Mouse (Mus musculus) embryonic fibroblast, embryonic 13.5 days (primary cell): Measurements from ENCODE around the gene Bcdin3d.

Experiments used
- CTCF ChIP-seq: IDR thresholded peaks from 2 replicates; pipeline ENCODE4 v1.5.1; 2011; ENCODE audit warnings: mild to moderate bottlenecking, control low read depth, low read length, moderate library complexity, borderline replicate concordance; ENCODE audit not compliant: insufficient read depth
- POLR2A ChIP-seq: IDR thresholded peaks from 2 replicates; pipeline ENCODE4 v1.6.1; 2011; ENCODE audit warnings: low read depth, mild to moderate bottlenecking, control low read depth, low read length, moderate library complexity

DNA sequence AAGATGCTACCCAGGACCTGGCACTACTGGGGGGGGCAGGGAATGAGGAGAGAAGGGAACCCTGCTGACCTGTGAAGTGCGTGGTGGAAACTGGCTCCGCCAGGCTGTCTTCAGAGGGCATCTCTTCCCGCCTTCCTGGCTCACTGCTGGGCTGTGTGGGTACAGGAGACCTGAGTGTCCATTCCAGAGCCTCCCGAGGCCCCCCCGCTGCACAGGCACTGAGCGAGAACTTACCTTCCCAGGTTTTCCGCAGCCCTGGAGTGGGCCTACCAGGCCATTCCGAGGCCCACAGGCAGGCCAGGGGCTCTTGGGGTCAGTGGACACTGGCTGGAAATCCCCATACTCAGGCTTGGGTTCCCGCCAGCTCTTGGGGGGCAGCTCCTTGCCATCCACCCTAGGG lies 50.6 kb downstream of the Bcdin3d start:
- TF ChIP-seq POLR2A (no peak), CTCF (no peak)
